In the genomic region with DNA sequence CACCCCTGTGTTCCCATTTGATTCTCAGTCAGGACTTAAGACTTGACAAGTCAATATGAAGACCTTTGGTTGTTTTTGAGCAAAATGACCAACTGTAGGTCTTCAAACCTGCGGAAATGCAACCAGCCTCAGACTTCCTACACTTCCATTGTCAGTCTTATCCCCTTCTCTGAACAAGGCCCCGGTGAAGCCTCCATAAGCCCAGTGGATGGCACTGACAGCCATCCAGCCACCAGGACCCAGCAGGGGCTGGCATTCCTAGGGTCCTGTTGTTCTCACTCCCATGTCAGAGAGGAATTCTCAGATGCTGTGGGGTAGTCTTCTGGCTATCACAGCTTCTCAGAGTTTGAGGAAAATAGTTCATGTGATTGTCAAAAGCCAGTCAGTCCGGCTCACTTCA, we compare ENCODE assay signal across 8 mouse cellular contexts. TPM values are rescaled to one million over a fixed set of nuclear protein-coding genes. Genes with fewer than 3 reads are reported as not detected.
DNase-seq lines count a peak whose midpoint lies in the region; ATAC-seq and TF ChIP-seq lines count a peak whose summit lies in the region.

No protein-coding gene starts in this region.

- H3K9ac ChIP-seq in kidney, embryonic 16.5 days (replicated peaks; ENCODE audit: low read length), result peak overlapping the region; percentile 96
- peak overlapping the region; percentile 98 for H3K9ac ChIP-seq in hindbrain, embryonic 12.5 days
- peak overlapping the region; percentile 98 for H3K9ac ChIP-seq in midbrain, embryonic 14.5 days (replicated peaks; ENCODE audit: low read length)

- no peaks in the 10 kb centered on the region for H3K9me3 ChIP-seq in kidney, embryonic 16.5 days (ENCODE audit: low read length)
- no peaks in the 10 kb centered on the region for H3K9me3 ChIP-seq in hindbrain, embryonic 12.5 days (replicated peaks)
- H3K9me3 ChIP-seq in midbrain, embryonic 14.5 days (ENCODE audit: control insufficient read depth, low read length), result no peaks in the 10 kb centered on the region

- no peak for TF ChIP-seq POLR2A in bone marrow macrophage, adult 2 months (IDR thresholded peaks at IDR 0.05; ENCODE audit: borderline replicate concordance, low read depth, low read length)

- H3K4me3 ChIP-seq in kidney, embryonic 16.5 days (ENCODE audit: low read length), result peak overlapping the region; percentile 97
- H3K4me3 ChIP-seq in bone marrow macrophage, adult 2 months (ENCODE audit: insufficient read depth, low read length), result peak overlapping the region; percentile 75
- peak overlapping the region; percentile 94 for H3K4me3 ChIP-seq in hindbrain, embryonic 12.5 days
- peak overlapping the region; percentile 83 for H3K4me3 ChIP-seq in midbrain, embryonic 14.5 days (replicated peaks; ENCODE audit: low read depth, low read length)

- peak overlapping the region; percentile 99; the same call in 1 of the 2 replicates for H3K27ac ChIP-seq in kidney, embryonic 16.5 days (ENCODE audit: low read length)
- peak overlapping the region; percentile 66 for H3K27ac ChIP-seq in bone marrow macrophage, adult 2 months (ENCODE audit: insufficient read depth, low read depth, low read length)
- H3K27ac ChIP-seq in hindbrain, embryonic 12.5 days, result peak overlapping the region; percentile 99
- peak overlapping the region; percentile 97 for H3K27ac ChIP-seq in midbrain, embryonic 14.5 days (replicated peaks; ENCODE audit: low read depth, low read length)

- H3K36me3 ChIP-seq in kidney, embryonic 16.5 days (ENCODE audit: insufficient read depth, low read length), result peaks cover 34% of the 10 kb centered on the region
- peaks cover 38% of the 10 kb centered on the region for H3K36me3 ChIP-seq in hindbrain, embryonic 12.5 days
- H3K36me3 ChIP-seq in midbrain, embryonic 14.5 days (ENCODE audit: control insufficient read depth, insufficient read depth, low read length), result peaks cover 39% of the 10 kb centered on the region

- peaks cover 15% of the 10 kb centered on the region for H3K4me1 ChIP-seq in kidney, embryonic 16.5 days (ENCODE audit: insufficient read depth, low read length)
- H3K4me1 ChIP-seq in bone marrow macrophage, adult 2 months (ENCODE audit: control insufficient read depth, insufficient read depth, low read length), result peaks cover 17% of the 10 kb centered on the region
- H3K4me1 ChIP-seq in hindbrain, embryonic 12.5 days, result peaks cover 15% of the 10 kb centered on the region
- peaks cover 17% of the 10 kb centered on the region for H3K4me1 ChIP-seq in midbrain, embryonic 14.5 days (ENCODE audit: control insufficient read depth, insufficient read depth, low read length)

- H3K27me3 ChIP-seq in kidney, embryonic 16.5 days (ENCODE audit: insufficient read depth, low read length), result no peaks in the 10 kb centered on the region
- H3K27me3 ChIP-seq in hindbrain, embryonic 12.5 days, result no peaks in the 10 kb centered on the region
- no peaks in the 10 kb centered on the region for H3K27me3 ChIP-seq in midbrain, embryonic 14.5 days (ENCODE audit: control insufficient read depth, insufficient read depth, low read length)

- TF ChIP-seq CTCF in bone marrow macrophage, adult 2 months (IDR thresholded peaks at IDR 0.05; ENCODE audit: low read depth, low read length), result no peak

- peak overlapping the region; percentile 90 for H3K4me2 ChIP-seq in kidney, embryonic 16.5 days (replicated peaks; ENCODE audit: low read depth, low read length)
- peak overlapping the region; percentile 88 for H3K4me2 ChIP-seq in hindbrain, embryonic 12.5 days (replicated peaks)
- H3K4me2 ChIP-seq in midbrain, embryonic 14.5 days (ENCODE audit: low read length), result peak overlapping the region; percentile 92

- no peak for ATAC-seq in kidney, embryonic 16.5 days (ENCODE audit: low FRiP score, low TSS enrichment)
- no peak for ATAC-seq in hindbrain, embryonic 12.5 days (ENCODE audit: low FRiP score)
- ATAC-seq in midbrain, embryonic 14.5 days (ENCODE audit: low FRiP score, low TSS enrichment), result no peak

- WGBS in kidney, embryonic 16.5 days, result 40% methylated on average over 3 of the region's 3 CpGs
- WGBS in hindbrain, embryonic 12.5 days, result 44% methylated on average over 3 of the region's 3 CpGs
- 37% methylated on average over 3 of the region's 3 CpGs for WGBS in midbrain, embryonic 14.5 days

- no peak for DNase-seq in kidney, adult 8-10 months
- DNase-seq in midbrain, embryonic 14.5 days, result no peak
- DNase-seq in urinary bladder, adult 18-20 months (ENCODE audit: low spot score in 2 of 2), result no peak
- no peak for DNase-seq in layer of hippocampus, adult 8-10 months (ENCODE audit: low spot score in 2 of 2)
- DNase-seq in cerebellum, postnatal 36 days, result no peak

RNA-seq across cellular contexts. Expression of gene Zfp282, which starts 1.6 kb away (rescaled TPM):
- 17.8 and 18.7 TPM in 2 replicates for polyA plus RNA-seq in kidney, embryonic 16.5 days (2015; fragmentation: Nextera tagmentation; extraction: Ambion mirVana)
- polyA plus RNA-seq in bone marrow macrophage, adult 2 months (2012; ENCODE audit: insufficient read depth, insufficient read length, missing spikeins), result 6.6 and 7.0 TPM in 2 replicates
- 27.0 and 28.3 TPM in 2 replicates for polyA plus RNA-seq in hindbrain, embryonic 12.5 days (2016; fragmentation: Nextera tagmentation; extraction: Ambion mirVana)
- polyA plus RNA-seq in midbrain, embryonic 14.5 days (2014; fragmentation: Nextera tagmentation; extraction: Ambion mirVana), result 18.4 and 19.7 TPM in 2 replicates
- 10 to 100 TPM; 11.8 to 15.1 (median 12.4) TPM for total RNA-seq in layer of hippocampus, adult 8-10 months (2022)

RNA-seq across cellular contexts. Expression of gene Zfp212, which starts 41.7 kb away (rescaled TPM):
- 19.4 and 20.2 TPM in 2 replicates for polyA plus RNA-seq in kidney, embryonic 16.5 days (2015; fragmentation: Nextera tagmentation; extraction: Ambion mirVana)
- polyA plus RNA-seq in bone marrow macrophage, adult 2 months (2012; ENCODE audit: insufficient read depth, insufficient read length, missing spikeins), result 9.6 and 11.6 TPM in 2 replicates
- 19.7 and 20.7 TPM in 2 replicates for polyA plus RNA-seq in hindbrain, embryonic 12.5 days (2016; fragmentation: Nextera tagmentation; extraction: Ambion mirVana)
- 11.7 and 16.4 TPM in 2 replicates for polyA plus RNA-seq in midbrain, embryonic 14.5 days (2014; fragmentation: Nextera tagmentation; extraction: Ambion mirVana)
- total RNA-seq in layer of hippocampus, adult 8-10 months (2022), result 10 to 100 TPM; 20.1 to 24.0 (median 21.5) TPM

RNA-seq across cellular contexts. Expression of gene Zfp398, which starts 43.1 kb away (rescaled TPM):
- polyA plus RNA-seq in kidney, embryonic 16.5 days (2015; fragmentation: Nextera tagmentation; extraction: Ambion mirVana), result 9.1 and 10.8 TPM in 2 replicates
- 4.7 and 6.4 TPM in 2 replicates for polyA plus RNA-seq in bone marrow macrophage, adult 2 months (2012; ENCODE audit: insufficient read depth, insufficient read length, missing spikeins)
- 14.0 and 15.1 TPM in 2 replicates for polyA plus RNA-seq in hindbrain, embryonic 12.5 days (2016; fragmentation: Nextera tagmentation; extraction: Ambion mirVana)
- 18.7 and 20.4 TPM in 2 replicates for polyA plus RNA-seq in midbrain, embryonic 14.5 days (2014; fragmentation: Nextera tagmentation; extraction: Ambion mirVana)
- total RNA-seq in layer of hippocampus, adult 8-10 months (2022), result 10 to 100 TPM; 21.2 to 27.1 (median 24.1) TPM

RNA-seq across cellular contexts. Expression of gene Zfp786, which starts 47.9 kb away (rescaled TPM):
- polyA plus RNA-seq in kidney, embryonic 16.5 days (2015; fragmentation: Nextera tagmentation; extraction: Ambion mirVana), result 3.6 and 3.9 TPM in 2 replicates
- polyA plus RNA-seq in bone marrow macrophage, adult 2 months (2012; ENCODE audit: insufficient read depth, insufficient read length, missing spikeins), result 0.33 TPM in 1 of 2 replicates, not detected in the other
- polyA plus RNA-seq in hindbrain, embryonic 12.5 days (2016; fragmentation: Nextera tagmentation; extraction: Ambion mirVana), result 12.1 and 12.7 TPM in 2 replicates
- polyA plus RNA-seq in midbrain, embryonic 14.5 days (2014; fragmentation: Nextera tagmentation; extraction: Ambion mirVana), result 15.0 and 16.0 TPM in 2 replicates
- total RNA-seq in layer of hippocampus, adult 8-10 months (2022), result 1 to 10 TPM; 4.9 to 5.7 (median 5.0) TPM
